Mouse (Mus musculus): Measurements from ENCODE around the gene Cd300c2. TPM values are rescaled to one million over a fixed set of nuclear protein-coding genes. Genes with fewer than 3 reads are reported as not detected.
"Not testable (repeated sequence)": the region's sequence is repeated elsewhere in the genome, so short reads cannot be mapped to it uniquely, and the experiment has no call there.

Gene Cd300c2
- 4.4 and 4.8 TPM in 2 replicates for polyA plus RNA-seq (2012; rRNA removed)

- DNase-seq (ENCODE audit: low read depth): no peak
These were observed at the start of gene Cd300c2 for GRCm38 (mm10) chr11:115001474-115002040. Cd300c2 (minus strand) TSS chr11:115001880.

- DNase-seq (ENCODE audit: low read depth): no peak
These were observed 47.7 kb upstream of the Cd300c2 start for GRCm38 (mm10) chr11:115049282-115049895.

GRCm38 (mm10) chr11:115048259-115048658, 46.6 kb upstream of the Cd300c2 start, which contains the start of gene Cd300ld3:
Cd300ld3 (minus strand) TSS chr11:115048409.
- DNase-seq (ENCODE audit: low read depth): no peak

GRCm38 (mm10) chr11:115037669-115038068, 36.0 kb upstream of the Cd300c2 start, which contains the start of gene Cd300ld5:
Cd300ld5 (minus strand) TSS chr11:115037769.
- DNase-seq (ENCODE audit: low read depth): not testable (repeated sequence)

- not testable (repeated sequence) for DNase-seq (ENCODE audit: low read depth)
These were observed 25.2 kb upstream of the Cd300c2 start, which contains the start of gene Cd300ld4 for GRCm38 (mm10) chr11:115026912-115027311. Cd300ld4 (minus strand) TSS chr11:115027012.

- DNase-seq (ENCODE audit: low read depth): not testable (repeated sequence)
These were observed 14.4 kb upstream of the Cd300c2 start, which contains the start of gene Cd300ld2 for GRCm38 (mm10) chr11:115016093-115016492. Cd300ld2 (minus strand) TSS chr11:115016193.

- DNase-seq (ENCODE audit: low read depth): no peak
These were observed 2.4 kb upstream of the Cd300c2 start for GRCm38 (mm10) chr11:115004070-115004469.

- DNase-seq (ENCODE audit: low read depth): no peak
These were observed 11.9 kb downstream of the Cd300c2 start, which contains the start of gene Cd300ld for GRCm38 (mm10) chr11:114989793-114990192. Cd300ld (minus strand) TSS chr11:114989922.

- no peak for DNase-seq (ENCODE audit: low read depth)
These were observed 19.8 kb downstream of the Cd300c2 start for GRCm38 (mm10) chr11:114981866-114982265.

- no peak for DNase-seq (ENCODE audit: low read depth)
These were observed 29.0 kb downstream of the Cd300c2 start for GRCm38 (mm10) chr11:114972726-114973125.

GRCm38 (mm10) chr11:114968752-114969207, 32.9 kb downstream of the Cd300c2 start, which contains the start of gene Cd300c:
Cd300c (minus strand) TSS chr11:114969157.
- no peak for DNase-seq (ENCODE audit: low read depth)

GRCm38 (mm10) chr11:114965182-114965828, 36.4 kb downstream of the Cd300c2 start:
- no peak for DNase-seq (ENCODE audit: low read depth)

- no peak for DNase-seq (ENCODE audit: low read depth)
These were observed 41.3 kb downstream of the Cd300c2 start for GRCm38 (mm10) chr11:114960369-114960768.

Other genes starting within 250 kb of the Cd300c2 start
- 1.3 and 1.5 TPM in 2 replicates for gene Kif19a, start 236.5 kb downstream of the Cd300c2 start, polyA plus RNA-seq (2012; rRNA removed)
- gene Btbd17, start 205.9 kb downstream of the Cd300c2 start, polyA plus RNA-seq (2012; rRNA removed): 4.5 and 8.2 TPM in 2 replicates
- gene Gpr142, start 203.0 kb downstream of the Cd300c2 start, polyA plus RNA-seq (2012; rRNA removed): 0.90 and 3.6 TPM in 2 replicates
- gene Gprc5c, start 150.7 kb downstream of the Cd300c2 start, polyA plus RNA-seq (2012; rRNA removed): 93.0 and 119 TPM in 2 replicates
- 4.1 and 5.6 TPM in 2 replicates for gene Cd300a, start 111.8 kb downstream of the Cd300c2 start, polyA plus RNA-seq (2012; rRNA removed)
- 1.6 and 3.7 TPM in 2 replicates for gene Cd300lb, start 67.5 kb downstream of the Cd300c2 start, polyA plus RNA-seq (2012; rRNA removed)
- 0.22 and 0.26 TPM in 2 replicates for gene Cd300c, start 32.7 kb downstream of the Cd300c2 start, polyA plus RNA-seq (2012; rRNA removed)
- 2.5 and 4.9 TPM in 2 replicates for gene Cd300ld, start 12.0 kb downstream of the Cd300c2 start, polyA plus RNA-seq (2012; rRNA removed)
- 0.65 and 0.74 TPM in 2 replicates for gene Cd300ld2, start 14.3 kb upstream of the Cd300c2 start, polyA plus RNA-seq (2012; rRNA removed)
- gene Cd300ld4, start 25.1 kb upstream of the Cd300c2 start, polyA plus RNA-seq (2012; rRNA removed): 1.3 and 1.5 TPM in 2 replicates
- gene Cd300ld5, start 35.9 kb upstream of the Cd300c2 start, polyA plus RNA-seq (2012; rRNA removed): 6.8 and 6.9 TPM in 2 replicates
- 16.4 and 37.6 TPM in 2 replicates for gene Cd300ld3, start 46.5 kb upstream of the Cd300c2 start, polyA plus RNA-seq (2012; rRNA removed)
- gene Cd300e, start 60.3 kb upstream of the Cd300c2 start, polyA plus RNA-seq (2012; rRNA removed): 0.19 and 0.24 TPM in 2 replicates
- gene Rab37, start 89.6 kb upstream of the Cd300c2 start, polyA plus RNA-seq (2012; rRNA removed): 0.60 and 0.72 TPM in 2 replicates
- 0.62 and 0.66 TPM in 2 replicates for gene Cd300lf, start 132.1 kb upstream of the Cd300c2 start, polyA plus RNA-seq (2012; rRNA removed)
- gene Slc9a3r1, start 161.5 kb upstream of the Cd300c2 start, polyA plus RNA-seq (2012; rRNA removed): 63.7 and 90.9 TPM in 2 replicates
- gene Tmem104, start 185.6 kb upstream of the Cd300c2 start, polyA plus RNA-seq (2012; rRNA removed): 14.6 and 16.8 TPM in 2 replicates
- gene Nat9, start 186.0 kb upstream of the Cd300c2 start, polyA plus RNA-seq (2012; rRNA removed): 36.3 and 42.6 TPM in 2 replicates